Mouse (Mus musculus) small intestine, adult 2 months (tissue): Measurements from ENCODE around the gene Samd14.

Source experiments
- CTCF ChIP-seq: fragments of 200-500 bp; IDR thresholded peaks from 2 replicates; pipeline ENCODE4 v1.5.1; 2012; ENCODE audit warnings: low read depth, mild to moderate bottlenecking, control low read depth, inconsistent platforms, low read length, moderate library complexity, mixed read lengths; ENCODE audit not compliant: insufficient replicate concordance, insufficient read length; ENCODE audit errors: extremely low read depth
- POLR2A ChIP-seq: fragments of 200-500 bp; IDR thresholded peaks from 2 replicates; pipeline ENCODE4 v1.6.1; 2012; ENCODE audit warnings: low read depth, mild to moderate bottlenecking, control low read depth, inconsistent platforms, low read length, moderate library complexity

DNA sequence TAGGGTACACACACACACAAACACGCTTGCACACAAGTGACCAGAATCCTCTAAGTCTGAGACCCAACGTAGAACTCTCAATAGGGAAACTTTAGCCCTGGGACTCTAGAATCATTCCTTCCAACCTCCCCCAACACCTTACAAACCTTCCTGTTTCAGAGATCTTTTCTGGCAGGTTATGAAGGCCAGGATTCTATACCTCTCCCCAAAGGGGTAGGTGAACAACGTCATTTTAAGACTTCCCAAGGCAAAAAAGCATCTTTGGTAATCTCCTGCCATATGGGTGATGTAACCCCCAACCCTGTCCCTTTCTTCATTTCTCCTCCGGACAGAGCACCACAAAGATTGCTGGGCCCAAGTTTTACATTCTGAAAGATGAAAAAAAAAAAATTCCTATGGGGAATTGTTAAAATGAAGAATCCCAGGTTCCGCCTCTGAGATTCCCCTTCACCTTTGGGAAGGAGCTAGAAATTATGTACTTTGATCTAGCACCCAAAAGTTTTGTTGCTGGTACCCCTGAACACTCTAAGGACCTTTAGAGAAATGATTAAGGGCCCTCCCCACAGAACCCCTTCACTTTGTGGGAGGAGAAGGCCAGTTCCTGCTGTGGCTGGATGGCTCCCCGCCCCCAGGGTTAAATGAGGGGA, 19.5 kb upstream of the Samd14 start:
- no peak for TF ChIP-seq POLR2A
- no peak for TF ChIP-seq CTCF
